Mouse (Mus musculus): Measurements from ENCODE around the gene Wdr24. TPM values are rescaled to one million over a fixed set of nuclear protein-coding genes. Genes with fewer than 3 reads are reported as not detected.

Gene Wdr24
- polyA plus RNA-seq (2012; rRNA removed), result 12.5 and 14.2 TPM in 2 replicates

DNA sequence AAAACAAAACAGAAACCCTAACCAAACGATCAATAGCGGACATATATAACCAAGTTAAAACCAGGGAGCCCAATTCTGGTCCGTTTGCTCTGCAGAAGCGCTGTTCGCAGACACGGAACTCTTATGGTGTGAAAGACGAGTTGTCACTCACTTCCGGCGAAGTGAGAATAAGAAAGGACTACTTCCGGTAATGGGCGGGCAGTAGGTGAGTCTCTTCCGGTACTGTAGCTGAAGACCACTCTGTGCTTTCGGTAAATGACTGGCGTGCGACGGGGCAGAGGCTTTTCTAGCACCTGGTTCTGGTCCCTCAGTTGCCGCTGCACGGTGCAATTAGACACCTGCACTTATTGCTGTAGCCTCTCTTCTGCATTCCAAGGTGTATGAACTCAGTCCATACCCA is at the start of gene Wdr24:
Wdr24 (plus strand) TSS at position 176 of the 400 bp plus-strand sequence.

DNA sequence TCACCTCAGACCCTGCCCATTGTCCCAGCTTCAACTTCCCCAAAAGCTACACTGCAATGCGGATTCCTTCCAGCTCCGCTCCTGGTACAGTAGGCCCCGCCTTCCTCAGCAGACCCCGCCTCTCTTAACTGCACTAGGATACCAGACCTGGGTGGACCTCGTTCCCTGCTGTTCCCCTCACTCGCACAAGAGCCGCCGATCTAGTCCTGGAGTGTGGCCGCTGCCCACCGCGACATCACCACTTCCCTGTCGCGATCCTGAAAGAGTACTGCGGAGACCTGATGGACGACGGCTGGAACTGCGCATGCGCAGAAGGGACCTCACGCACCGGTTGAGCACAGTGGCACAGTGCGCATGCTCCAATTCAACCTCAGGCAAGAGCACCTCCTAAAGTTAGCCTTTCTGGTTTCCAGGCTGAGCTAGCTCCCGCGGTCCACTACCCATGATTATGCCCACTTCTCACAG is 38.1 kb upstream of the Wdr24 start, which contains the start of gene Haghl:
Haghl (minus strand) TSS at position 393 of the 465 bp plus-strand sequence.

DNA sequence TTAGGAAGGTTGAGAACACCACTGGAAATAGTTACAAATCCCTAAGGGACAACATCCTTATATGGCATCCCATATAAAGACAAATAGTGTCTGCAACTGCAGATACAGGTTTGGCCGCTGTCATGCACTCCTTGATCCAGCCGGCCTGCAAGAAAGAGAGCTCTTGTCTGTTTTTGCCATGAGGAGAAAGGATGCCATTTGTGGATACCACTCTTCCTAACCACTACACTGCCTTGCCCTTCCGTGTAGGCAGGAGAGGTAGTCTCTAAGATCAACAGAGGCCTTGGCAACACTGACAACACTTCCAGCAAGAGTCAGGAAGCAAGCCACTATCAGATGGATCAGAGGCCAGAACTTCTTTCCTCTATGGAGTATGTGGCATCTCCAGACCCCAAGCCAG is 37.1 kb upstream of the Wdr24 start, which contains the start of gene Ccdc78:
Ccdc78 (plus strand) TSS at position 301 of the 400 bp plus-strand sequence.

DNA sequence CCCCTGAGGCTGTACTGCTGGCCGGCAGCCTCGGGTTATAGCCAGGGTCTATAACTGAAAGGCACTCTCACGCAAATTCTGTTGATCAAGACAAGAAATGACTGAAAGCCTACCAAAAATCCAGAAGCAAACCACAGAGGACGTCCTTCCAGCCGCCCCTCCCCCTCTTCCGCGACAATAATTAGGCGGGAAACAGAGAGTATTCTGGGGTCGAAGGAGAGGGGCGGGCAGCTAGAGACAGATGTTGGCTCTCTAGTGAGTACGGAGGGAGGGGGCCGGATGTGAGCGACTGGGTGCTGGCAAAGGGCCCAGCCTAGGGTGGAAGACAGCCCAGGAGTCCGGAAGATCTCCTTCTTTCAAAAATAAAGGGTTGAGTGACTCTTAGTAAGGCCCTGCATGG is 30.8 kb upstream of the Wdr24 start, which contains the start of gene Fam173a:
Fam173a (minus strand) TSS at position 287 of the 400 bp plus-strand sequence.

DNA sequence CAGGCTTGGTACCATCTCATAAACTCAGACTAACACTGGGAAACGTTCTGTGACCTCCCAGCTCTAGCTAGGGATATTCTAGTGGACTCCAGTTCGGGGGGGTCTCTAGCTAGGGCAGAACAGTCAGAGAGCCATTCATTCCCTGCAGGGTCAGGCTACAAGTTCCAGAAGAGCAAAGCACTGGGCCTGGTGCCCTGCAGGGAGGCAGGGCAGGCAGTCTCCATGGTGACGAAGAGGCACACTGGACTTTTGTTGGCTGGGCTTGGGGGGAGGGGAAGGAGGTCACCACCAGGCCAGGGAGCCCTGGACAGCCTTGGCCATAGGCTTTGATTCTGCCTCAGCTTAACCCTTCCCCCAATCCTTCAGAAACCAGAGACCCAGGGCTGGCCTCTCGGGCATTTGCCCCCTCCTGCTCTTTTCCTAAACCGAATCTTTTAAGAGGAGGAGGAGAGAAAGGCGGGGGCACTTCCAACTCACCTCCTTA is 27.8 kb upstream of the Wdr24 start, which contains the start of gene AC134908.4:
AC134908.4 (minus strand) TSS at position 51 of the 484 bp plus-strand sequence.

DNA sequence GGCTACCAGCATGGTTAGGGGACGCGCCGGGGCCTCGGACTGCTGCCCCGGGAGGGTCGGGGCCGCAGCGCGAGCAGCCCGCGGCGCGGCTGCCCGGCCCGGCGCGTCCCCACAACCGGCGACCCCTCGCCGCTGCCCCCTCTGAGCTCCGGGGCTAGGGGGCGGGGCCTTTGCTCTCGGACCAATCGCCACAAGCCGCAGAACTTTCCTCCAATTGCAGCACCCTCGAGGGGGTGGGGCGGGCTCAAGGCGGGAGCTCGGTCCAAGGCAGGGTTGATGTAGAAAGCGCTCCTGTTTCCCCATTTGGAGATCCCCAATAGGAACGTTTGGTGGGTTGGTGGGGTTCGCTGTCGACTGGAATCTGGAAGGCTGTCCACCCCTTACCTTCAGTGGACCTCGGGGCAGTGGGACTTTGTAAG is 26.5 kb upstream of the Wdr24 start, which contains the start of gene Metrn:
Metrn (minus strand) TSS at position 186 of the 419 bp plus-strand sequence.

DNA sequence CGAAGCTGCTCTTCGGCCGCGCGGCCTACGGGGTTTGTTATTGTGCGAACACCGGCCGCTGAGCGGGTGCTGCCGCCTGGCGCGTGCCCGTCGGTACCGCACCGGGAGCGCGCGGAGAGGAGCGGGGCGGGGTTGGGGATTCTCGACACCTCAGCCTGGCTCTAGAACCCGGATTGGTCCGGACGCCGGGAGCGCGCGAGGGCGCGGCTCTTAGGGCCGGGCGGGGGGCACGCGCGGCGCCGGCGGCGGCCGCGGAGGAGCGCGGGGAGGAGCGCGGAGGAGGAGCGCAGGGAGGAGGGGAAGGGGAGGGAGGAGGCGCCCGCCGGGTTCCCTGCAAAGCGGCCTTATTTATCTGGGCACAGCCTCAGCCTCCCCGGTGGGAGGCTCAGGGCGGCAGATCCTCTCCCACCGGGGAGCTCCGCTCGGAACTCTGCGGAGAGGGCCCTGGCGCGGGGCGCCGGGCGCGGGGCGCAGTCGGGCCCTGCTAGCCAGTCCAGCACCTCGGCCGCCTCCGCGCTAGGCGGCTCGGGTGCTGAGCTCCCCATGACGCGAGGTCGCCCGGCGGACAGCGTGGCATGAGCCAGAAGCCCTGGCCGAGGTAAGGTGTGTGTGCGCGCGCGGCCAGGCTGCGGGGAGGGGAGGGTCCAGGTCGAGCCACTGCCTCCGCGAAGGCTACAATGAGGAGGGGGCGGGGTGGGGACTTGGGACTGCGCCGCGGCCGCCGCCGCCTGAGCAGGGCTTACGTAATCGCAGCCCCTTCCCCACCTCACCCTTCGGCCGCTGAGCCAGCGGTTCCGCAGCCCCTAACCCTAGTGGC is 14.4 kb upstream of the Wdr24 start, which contains the start of gene Fbxl16:
Fbxl16 (plus strand) TSS at position 297 of the 817 bp plus-strand sequence.

DNA sequence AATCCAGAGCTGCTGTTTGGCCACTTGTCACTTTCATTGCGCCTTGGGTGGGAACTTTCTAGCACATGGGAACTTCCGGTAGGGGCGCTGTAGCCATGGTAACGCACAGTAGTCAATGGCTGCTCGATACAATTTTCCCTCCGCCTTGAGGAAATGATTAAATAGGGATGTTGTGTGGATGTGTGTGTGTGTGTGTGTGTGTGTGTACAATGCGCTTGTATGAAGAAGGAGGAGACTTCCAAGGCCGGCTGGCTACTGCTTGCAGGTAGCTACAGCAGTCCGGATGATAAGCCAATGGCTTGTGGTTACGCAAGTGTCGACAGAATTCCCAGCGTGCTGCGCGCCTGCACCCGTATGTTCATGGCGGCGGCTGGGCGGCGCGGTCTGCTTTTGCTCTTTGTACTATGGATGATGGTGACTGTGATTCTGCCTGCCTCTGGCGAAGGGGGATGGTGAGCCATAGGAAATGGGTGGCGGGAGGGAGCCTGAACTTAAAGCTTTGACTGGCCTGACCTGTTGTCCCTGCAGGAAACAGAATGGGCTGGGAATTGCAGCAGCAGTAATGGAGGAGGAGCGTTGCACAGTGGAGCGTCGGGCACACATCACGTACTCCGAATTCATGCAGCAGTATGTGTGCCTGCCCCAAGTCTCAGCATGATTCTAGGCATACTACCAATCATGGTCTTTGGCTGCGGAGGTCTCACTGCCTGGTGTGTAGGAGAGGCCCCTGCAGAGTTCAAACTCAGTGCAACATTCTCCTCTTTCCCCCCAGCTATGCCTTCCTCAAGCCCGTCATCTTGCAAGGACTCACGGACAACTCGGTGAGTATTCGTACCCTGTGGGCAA is 5.5 kb downstream of the Wdr24 start, which contains the start of gene Jmjd8:
Jmjd8 (plus strand) TSS at position 156 of the 846 bp plus-strand sequence.

DNA sequence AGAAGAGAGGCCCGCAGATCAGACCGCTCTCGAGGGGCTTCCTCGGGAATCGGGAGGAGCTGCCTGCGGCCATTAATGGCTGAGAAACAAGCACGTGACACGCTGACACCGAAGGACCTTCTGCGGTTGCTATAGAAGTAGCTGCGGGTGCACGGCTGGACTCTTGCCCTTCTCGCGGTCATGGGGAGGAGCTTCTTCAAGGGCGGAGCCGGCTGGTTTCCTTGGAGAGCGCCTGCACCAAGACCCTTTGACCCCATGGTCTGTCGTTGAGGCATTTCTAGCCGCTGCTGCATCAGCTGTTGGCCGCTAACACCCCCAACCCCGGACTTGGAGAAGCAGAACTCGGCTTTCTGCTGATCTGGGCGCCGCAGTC is 9.8 kb downstream of the Wdr24 start, which contains the start of gene Stub1:
Stub1 (minus strand) TSS at position 114 of the 373 bp plus-strand sequence.

DNA sequence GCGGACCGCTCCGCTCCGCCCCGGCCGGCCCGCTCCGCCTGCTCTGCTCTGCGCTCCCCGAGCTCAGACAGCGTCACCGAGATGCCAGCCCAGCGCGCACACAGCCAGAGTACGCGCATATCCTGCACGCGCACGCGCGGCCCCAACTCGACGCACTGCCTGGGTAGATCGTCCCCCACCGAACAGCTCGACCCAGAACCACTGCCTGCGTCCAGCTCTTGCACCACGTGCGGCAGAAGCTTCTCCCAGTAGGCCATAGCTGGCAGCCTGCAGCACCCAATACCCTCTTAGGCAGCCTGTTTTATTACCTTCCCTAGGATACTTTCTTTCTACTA is 13.6 kb downstream of the Wdr24 start, which contains the start of gene Rhbdl1:
Rhbdl1 (minus strand) TSS at position 220 of the 335 bp plus-strand sequence.

DNA sequence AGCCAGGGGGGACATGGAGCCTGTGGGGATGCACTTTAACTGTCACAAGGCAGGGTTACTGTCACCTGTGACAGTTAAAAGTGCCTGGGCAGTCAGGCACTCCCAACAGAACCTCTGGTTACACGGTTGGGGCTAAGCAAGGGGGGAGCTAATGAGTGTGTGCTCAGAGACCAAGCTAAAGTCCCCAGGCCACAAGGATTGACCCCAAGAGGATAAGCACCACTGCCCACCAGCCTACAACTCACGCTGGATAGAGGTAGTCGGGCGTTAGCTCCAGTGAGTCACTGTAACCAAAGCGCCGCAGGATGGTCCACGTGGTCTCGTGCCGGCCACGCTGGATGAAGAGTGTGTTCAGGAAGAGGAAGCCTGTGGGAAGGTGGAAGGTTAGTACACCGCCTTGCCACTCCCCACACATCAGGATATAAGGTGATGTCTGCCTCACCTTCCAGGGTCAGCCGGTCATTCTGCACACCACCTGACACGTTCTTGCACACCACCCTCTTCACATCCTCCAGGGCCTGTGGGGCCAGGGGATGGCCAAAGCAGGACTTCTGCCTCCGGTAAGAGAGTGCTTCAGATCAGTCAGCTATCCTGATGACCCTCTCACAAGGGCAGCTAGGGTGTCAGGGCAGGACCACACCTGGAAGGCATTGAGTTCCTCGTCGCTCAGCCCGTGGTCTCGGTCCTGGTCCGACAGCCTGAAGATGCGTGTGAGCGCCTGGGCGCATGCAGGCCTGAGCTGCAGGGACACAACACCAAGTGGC is 17.9 kb downstream of the Wdr24 start, which contains the start of gene Gm20683:
Gm20683 (minus strand) TSS at position 647 of the 764 bp plus-strand sequence.

DNA sequence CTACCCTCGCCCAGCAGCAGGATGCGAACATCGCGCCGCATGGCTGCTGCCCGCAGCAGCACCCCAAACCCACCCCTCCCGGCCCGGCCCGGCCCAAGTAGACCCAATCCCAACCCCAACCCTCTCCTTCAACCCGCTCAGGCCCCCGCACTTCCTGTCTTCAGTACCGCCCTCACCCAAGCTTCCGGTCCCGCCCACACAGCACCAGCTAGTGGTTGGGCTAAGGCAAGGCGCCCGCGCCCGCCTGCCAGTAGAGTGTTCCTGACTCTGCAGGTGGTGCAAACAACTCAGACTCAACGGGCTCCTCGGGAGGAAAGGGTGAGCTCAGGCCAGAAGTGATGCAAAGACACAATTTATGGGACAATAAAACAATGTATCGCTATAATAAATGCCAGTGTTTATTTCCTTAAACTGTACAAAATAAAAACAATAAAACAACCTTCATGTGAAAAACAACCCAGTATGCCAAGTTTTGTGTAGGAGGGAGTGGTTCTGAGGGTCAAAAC is 21.0 kb downstream of the Wdr24 start, which contains the start of gene Rhot2:
Rhot2 (minus strand) TSS at position 456 of the 506 bp plus-strand sequence.

DNA sequence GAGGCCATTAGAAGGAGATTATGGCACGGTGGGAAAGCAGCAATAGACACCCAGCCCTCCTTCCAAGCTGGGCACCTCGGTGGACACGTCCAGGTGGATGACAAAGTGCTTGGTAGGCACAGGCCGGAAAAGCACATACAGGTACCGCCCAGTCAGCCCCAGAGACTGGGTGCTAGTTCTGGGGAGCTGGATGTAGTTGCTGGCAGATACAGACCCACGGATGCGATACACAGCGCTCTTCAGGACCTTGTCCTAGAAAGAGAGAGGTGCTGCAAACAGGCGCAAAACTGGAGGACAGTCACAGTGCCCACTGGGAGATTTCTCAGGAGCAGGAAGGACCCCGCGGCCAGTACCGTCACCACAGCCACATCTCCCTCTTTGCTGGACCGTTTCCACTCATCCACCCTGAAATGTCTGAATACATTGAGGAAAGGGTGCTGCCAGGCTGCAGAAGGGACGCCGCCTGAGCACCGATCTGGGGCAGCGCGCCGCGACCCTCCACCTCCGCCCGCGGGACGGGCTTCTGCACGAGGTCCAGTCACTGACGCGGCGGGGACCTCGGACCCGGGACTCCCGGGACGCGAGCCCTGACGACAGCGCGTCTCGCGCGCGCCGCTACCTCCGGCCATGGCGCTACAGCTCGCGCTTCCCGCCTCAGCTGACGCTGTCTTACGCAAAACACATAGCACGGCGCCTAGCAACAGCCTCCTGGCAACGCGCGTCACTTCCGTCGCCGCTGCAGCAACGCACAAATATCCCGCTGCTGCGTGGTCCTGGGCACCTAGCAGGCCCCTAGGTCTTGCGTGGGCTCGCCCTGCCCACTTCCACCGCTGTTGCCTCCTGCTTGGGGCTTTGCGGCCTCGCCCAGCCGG is 37.6 kb downstream of the Wdr24 start, which contains the start of gene Wdr90:
Wdr90 (minus strand) TSS at position 670 of the 872 bp plus-strand sequence.

DNA sequence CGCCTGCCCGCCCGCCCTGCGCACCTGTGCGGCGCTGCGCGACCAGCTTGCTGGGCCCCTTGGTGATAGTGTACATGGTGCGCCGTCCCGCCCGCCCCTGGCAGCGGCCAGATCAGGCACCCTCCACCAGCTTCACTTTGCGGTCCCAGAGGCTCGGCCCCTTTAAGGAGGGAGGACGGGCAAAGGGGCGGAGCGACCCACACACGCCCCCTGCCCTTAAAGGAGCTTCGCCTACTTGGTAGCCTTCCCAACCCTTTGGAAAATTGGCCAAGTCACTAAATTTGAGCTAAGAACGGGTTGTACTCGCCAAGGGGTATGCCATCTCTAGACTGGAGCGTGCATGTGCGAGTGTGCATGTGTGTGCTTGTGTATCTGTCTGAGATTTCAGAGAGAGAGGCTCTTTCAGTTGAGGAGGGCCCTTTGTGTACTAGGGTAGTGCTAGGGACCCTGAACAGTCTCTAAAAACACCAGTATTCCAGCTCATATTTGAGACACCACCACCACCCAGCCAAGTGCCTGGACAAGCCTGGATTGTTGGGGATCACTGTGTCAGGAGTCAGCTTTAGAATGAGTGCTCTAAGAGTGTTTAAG is 45.3 kb downstream of the Wdr24 start, which contains the start of gene Mcrip2:
Mcrip2 (minus strand) TSS at position 164 of the 591 bp plus-strand sequence.

DNA sequence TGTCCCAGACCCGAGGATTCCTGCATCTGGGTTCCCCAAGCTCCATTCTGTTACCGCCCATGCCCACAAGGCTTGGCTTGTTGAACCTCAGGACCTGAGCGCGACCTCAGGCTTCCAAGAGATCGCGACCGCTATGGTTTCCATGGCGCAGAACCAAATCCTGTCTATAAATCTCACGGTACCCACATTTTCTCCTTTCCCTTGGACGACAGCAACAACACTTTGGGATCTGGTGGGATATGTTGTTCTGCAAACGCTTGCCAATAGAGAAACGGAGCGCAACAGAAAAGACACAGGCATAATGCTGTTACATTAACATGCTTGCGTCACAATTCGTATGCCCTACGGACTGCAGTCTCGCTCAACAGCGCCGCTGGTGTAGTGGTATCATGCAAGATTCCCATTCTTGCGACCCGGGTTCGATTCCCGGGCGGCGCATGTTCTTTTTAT is 51.3 kb downstream of the Wdr24 start, which contains the start of gene Mettl26:
Mettl26 (plus strand) TSS at position 354 of the 450 bp plus-strand sequence.

All from liver, embryonic 14 days (tissue).